Mouse (Mus musculus) E14TG2a.4 (cell line): Measurements from ENCODE around the gene Commd8.

Experiments used
- CTCF ChIP-seq: conservative IDR thresholded peaks from 2 replicates; pipeline ENCODE4 v1.5.1; 2014; ENCODE audit warnings: low read length
- NANOG ChIP-seq: IDR thresholded peaks from 2 replicates; pipeline ENCODE4 v1.6.1; 2014; ENCODE audit warnings: borderline replicate concordance, low read length, mixed read lengths

DNA sequence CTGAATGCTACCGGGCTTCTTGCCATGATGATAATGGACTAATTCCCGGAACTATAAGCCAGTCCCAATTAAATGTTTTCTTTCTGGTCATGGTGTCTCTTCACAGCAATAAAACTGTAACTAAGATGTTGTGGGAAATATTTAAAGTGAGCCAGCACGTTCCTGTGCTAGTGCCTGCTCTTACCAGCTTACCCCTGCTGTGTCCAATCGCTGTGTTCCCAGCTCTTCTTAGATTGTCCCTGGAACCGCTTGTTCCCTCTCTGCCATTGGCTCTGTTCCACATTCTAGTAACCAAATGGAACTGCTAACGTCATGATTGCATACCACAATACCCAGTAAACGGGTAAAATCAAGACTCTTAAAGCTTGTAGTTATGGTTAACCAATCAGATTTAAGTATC, 23.2 kb upstream of the Commd8 start:
- no peak for TF ChIP-seq CTCF
- TF ChIP-seq NANOG, result no peak
